Mouse (Mus musculus) brain, embryonic 14.5 days (tissue): ENCODE results near the gene Casp1.

ENCODE experiments used
- CTCF ChIP-seq: fragments of 200-500 bp; IDR thresholded peaks from 2 replicates; pipeline ENCODE4 v1.5.1; 2012; ENCODE audit warnings: inconsistent platforms, mild to moderate bottlenecking, moderate library complexity, borderline replicate concordance; ENCODE audit not compliant: insufficient read depth, insufficient read length; ENCODE audit errors: extremely low read depth
- POLR2A ChIP-seq: fragments of 200-500 bp; IDR thresholded peaks from 2 replicates; pipeline ENCODE4 v1.6.1; 2012; ENCODE audit warnings: mild to moderate bottlenecking, inconsistent platforms, borderline replicate concordance; ENCODE audit not compliant: poor library complexity, insufficient read depth, insufficient read length, severe bottlenecking; ENCODE audit errors: extremely low read depth

DNA sequence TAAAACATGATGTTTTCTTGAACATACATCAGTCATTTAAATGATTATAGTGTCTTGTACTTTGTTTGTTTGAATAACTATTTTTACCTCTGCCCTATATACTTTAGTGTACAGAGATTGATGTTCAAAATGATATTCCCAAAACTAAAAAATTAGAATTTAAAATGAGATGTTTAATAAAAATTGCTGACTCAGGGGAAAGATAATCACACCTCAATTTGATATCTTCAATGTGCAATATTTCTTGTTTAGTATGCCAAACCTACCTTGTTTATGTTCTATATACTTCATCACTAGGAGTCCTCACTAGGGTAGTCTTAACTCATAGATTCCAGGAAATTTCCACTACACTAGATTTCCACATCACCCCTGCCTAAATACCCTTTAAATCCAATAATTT, 11.8 kb downstream of the Casp1 start:
- no peak for TF ChIP-seq POLR2A
- TF ChIP-seq CTCF: no peak
